Mouse (Mus musculus) frontal cortex, postnatal 10 days (tissue): ENCODE results near the gene Gm37240.

Source experiments
- DNase-seq, 2 experiments: peaks; one replicate each; pipeline ENCODE4 v3.0.0; 2022; ENCODE audit warnings: low spot score in 2 of 2, mixed read lengths in 1 of 2

The Gm37240 gene

DNA sequence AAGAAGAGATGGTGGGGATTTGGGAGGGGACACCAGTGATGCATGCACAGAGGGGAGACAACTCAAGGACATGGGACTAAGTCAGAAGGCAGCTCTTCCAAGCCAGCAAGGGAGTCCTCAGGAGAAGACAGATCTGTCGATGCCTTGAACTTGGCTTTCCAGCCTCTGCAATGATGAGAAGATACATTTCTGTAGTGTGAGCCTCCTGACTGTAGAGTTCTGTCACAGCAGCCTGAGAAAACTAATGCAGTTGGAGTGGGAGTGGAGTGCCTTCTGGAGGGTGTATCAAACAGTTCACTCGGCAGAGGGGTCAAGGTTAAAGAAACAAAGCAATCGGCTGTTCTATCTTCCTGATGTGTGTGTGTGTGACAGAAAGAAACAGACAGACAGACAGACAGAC, 546.8 kb downstream of the Gm37240 start:
- no peak for DNase-seq

DNA sequence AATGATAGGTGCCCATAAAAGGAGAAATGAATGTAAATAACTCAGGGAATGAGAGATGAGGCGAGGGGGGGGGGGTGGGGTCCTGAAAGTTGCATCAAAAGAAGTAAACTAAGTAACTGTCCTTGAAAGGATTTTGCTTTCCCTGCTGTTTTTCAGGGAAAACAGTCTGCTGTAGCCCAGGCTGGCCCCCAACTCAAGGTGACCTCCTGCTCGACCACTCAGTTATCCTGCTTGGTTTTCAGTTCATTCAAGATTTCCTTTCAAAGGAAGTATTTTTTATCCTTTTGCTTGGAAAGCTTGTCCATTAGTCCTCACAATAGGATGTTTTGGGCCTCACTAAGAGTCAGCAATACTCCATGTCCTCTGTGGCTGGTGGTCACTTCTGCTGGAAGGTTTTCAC, 547.4 kb downstream of the Gm37240 start:
- DNase-seq = no peak

DNA sequence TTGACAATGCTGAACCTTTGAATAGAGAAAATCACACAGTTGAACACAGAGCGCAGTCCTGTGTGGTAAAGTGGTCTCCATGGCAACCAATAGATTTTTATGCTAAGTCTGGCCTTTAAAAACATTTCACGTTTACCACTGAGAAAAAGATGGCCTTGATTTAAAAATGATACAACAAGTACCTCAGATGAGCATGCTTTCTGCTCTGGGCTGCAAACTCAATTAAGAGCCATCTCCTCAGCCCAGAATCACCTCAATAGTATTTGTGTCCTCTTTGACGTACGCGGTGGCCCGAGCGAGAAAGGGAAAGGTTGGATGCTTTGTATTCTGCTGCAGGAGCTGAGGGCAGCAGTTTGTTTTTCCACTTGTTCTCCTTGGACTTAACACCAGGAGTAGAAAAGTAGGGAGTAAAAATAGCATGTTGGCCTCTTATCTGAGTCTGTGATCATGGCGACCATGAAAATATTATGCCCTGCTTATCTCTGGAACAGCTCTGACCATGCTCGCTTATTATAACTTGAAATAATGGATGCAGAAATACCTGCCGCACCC, 548.0 kb downstream of the Gm37240 start:
- DNase-seq = no peak

DNA sequence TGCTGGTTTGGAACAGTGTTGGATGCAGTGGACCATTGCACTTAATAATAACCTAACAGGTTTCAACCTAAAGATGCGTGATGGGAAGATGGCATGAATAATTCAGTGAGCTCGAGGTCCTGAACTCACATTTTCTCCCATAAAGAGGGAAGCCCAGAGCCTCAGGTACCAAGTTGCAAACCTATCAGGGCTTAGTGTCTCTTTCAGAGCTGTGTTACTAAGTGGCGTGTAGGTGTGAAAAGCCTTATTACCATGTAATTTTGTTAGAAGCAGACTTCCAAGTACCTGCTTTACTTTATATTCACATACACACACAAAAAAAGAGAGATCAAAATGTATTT, 548.6 kb downstream of the Gm37240 start:
- no peak for DNase-seq

DNA sequence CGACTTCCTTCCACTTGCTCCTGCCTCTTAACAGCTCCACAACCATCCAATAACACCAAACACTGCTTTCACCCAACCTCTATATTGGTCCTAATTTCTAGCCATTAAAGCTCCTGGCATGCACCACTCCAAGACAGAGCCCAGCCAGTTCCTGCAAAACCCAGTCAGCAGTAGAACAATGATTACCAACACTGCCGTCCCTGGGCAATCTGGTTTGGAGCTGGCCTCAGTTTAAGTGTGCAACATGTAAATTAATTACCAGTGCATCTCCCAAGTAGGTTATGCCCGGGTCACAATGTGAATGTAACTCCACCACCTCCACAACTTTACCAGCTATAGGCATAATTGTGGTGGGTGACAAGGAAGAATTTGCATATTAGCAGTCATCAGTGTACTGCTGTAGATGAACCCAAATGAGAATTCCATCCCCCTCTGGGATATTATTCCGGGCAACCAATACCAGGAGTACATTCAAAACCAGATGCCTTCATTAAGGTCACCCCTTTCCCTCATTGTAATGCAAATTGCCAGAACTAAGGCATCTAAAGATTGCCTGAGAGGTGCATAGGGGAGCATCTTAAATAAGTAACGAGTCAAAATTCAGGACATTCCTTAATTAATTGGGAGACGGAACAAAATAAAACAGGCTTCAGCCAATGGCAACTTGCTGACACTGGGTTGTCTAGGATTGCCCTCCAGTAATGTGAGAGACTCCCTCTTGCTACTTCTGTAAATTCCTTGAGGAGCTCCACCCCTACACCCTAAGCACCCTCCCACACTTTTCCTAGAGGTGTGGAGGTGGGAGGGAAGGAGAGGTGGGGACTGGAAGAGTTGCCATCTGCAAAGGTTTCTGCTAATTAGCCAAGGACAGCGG, 549.2 kb downstream of the Gm37240 start:
- no peak for DNase-seq

DNA sequence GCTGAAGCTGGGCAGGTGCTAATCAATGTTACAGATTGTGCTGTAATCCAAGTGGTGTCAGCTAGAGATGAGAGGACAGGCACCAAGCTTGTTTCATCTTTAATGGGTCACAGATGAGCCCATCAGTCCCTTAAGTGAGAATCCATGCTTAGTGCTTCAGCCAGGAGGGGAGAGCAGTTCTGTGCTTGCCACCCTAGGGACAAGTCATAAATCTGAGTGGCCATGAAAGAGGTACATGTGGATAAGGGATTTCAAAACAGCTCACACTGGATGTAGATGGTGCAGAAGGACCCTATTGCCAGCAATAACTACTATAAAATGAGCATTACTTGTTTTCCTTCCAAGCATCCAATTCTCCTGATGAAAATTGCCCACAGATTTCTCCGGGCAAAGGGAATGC, 551.8 kb downstream of the Gm37240 start:
- DNase-seq = no peak

DNA sequence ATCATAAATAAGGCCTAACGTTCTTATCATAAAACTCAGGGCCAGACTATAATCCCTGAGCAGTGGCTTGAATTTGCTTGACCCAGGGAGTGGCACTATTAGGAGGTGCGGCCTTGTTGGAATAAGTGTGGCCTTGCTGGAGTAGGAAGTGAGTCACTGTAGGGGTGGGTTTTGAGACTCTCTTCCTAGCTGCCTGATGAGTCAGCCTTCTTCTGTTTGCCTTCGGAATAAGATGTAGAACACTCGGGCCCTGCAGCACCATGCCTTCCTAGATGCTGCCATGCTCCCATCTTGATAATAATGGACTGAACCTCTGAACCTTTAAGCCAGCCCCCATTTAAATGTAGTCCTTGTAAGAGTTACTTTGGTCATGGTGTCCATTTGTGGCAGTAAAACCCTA, 555.0 kb downstream of the Gm37240 start:
- DNase-seq = no peak

DNA sequence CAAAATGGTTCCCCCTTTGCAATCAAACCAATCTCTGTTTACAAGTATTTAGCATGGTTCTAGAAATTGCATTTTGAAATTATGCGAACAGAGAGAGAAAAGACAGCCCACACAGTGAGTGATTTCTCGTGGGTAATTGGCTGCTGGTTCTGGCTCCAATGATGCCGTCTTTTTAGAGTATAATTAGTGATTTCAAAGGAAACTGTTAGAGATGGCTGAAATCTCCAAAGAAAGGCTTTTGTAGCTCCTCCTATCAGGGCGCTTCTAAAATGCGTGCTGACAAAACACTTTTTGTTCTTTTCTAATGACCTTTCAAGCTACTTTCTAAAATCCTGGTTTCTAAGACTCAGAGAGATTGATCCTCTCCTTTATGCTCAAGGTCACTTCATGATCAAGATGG, 569.1 kb downstream of the Gm37240 start:
- DNase-seq = no peak

DNA sequence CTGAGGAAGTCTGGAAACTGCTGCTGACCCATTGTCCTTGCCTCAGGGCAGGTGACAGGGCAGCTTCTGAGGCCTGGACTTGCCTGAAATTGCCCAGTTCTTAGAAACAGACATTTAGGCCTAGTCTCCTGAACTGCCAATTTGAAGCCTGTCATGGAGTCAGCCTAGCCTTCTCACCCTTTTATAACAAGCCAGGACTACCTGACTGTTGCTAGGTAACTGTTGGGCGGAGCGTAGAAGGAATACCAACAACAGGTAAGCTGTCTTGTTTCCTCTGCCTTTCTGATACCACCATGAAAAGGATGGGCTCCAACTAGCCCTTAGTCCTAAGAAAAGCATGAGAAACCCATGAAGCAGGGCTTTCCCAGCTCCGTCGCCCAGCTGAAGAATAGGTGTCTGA, 570.0 kb downstream of the Gm37240 start:
- no peak for DNase-seq

DNA sequence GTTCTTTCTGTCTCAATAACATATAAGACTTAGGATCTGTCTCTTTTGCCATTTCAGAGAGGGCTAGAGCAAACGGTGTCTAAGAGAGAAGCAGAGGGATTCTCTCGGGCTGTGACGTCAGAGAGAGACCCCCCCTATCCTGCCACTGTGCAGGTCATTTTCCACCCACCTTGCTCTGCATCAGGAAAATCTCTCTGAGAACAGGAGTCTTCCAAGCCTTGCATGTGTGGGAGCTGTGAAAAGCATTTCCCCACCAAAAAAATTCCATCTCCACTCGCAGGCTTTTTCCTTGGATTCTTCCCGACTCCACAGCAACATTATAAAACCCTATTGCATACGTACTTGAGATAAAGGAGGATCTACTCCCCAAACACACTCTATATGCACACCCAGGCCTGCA, 572.4 kb downstream of the Gm37240 start:
- no peak for DNase-seq

DNA sequence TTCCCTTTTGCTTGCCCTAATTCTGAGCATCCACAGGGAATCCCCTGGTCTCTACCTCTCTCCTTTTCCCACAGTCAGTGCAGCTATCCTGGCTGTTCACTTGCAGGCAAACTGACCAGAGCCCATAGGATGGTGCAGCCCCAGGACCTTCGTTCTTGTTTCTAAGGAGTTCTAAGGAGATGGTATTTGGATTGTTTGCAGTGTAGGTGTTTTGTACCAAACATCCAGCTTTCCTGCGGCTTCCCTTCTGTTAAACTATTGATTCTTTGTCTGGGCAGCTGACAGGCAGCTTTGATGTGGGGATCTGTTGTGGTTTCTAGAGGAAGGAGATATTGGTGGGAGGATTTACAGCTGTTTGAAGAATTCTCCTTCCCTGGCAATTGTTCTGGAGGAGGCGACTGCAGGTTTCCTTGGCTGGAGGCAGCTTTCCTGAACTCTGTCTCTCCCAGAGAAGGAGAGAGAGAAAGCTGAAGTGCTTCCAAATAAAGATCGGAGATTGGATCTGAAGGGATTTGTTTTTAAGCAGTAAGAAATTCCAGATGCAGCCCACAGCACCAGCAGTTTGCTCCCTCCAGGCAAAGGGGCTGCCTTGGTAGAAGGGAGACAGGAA, 573.6 kb downstream of the Gm37240 start:
- DNase-seq = no peak

DNA sequence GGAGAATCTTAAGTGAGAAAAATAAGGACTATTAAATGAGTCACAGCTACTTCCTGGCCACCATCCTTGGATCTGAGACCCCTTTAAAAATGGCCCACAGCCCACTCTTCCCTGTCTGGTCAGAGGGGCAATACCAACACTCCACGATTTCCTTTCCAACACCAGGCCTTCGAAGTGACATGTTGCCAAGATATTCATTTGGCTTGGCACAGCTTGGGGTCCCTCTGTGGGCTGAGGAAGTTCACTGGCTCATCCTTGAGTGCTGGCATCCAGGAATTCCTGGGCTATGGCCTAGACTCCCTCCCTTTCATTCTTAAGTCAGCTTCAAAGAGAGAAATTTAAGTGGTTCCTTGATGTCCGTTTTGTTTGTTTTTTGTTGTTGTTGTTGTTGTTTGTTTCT, 576.1 kb downstream of the Gm37240 start:
- DNase-seq = no peak

DNA sequence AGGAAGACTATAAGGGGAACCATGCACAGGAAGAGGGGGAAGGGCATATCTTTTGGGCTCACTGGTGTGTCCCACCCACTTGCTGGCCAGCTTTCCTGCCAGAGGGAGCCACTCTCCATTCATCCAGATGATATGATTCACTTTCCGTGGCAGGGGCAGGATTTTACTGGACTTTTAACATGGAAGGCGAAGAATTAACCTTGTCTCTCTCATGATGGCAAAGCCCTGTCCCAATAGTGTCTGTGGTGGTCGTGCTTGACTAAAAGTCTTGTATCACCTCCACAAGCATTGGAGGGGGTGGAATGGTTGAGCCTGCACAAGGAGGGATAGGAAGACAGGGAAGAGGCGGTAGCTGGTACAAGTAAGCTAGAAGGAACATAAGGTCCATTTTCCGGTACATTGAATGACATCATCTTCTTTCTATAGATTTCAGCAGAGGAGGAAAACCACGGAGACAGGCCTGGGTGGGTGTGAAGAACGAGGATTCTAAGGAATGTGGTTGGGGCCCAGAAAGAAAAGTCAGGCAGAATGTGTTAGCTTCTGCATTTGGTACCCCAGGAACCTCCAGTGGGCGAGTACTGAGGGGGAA, 576.8 kb downstream of the Gm37240 start:
- DNase-seq = peak; percentile 27 to 53

DNA sequence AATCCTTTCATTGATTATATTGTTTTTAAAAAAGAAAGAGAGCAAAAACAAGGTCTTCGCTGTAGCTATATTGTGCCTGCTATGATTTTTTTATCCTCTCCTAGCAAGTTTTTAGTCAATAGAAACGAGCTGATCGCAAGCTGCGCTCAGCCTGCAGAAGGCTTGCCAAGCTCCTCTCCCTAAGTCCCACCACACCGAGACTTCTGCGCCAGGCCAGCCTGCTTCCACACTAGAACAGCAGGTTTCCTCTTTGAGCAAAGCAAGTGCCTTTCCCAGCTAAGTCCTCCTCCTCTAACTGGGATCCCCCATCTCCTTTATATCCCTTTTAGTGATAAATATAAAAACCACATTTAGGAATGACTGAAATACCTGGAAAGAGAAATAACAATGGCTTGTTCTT, 578.1 kb downstream of the Gm37240 start:
- peak; percentile 36 to 58 for DNase-seq

DNA sequence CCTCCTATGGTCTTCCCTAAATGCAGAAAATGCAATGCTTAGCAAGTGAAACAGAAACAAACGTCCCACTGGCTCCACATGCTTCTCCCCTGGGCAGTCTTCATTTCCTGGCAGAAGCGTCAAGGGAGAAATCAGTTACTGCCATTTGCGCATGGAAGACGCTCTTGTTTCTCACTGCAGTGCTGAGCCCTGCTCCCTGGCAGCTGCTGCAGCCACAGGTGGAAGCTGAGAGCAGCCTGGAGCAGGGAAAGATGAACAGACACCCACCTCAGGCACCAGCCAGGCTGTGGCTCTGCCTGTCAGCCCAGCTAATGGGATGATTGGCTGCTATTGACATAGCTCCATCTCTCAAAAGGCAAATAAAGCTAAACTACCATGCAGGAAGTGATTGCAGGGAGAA, 578.6 kb downstream of the Gm37240 start:
- DNase-seq = no peak

DNA sequence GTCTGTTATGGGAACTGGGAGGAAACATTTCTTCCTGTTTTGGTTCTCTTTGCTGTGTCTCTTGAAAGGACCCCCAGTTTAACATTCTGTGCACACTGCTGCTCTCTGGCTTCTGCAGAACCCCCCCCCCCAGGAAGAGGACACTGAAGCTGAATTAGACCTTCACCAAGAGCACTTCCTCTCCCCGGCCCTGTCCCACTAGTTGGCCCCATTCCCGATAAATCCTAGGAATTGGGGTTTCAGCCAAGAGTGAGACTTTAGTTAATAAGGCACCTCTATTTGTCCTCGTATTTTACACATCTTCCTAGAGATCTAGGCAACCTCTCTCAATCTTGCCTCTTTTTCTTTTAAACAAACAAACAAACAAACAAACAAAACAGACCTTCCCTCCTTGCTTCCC, 585.5 kb downstream of the Gm37240 start:
- DNase-seq = no peak

DNA sequence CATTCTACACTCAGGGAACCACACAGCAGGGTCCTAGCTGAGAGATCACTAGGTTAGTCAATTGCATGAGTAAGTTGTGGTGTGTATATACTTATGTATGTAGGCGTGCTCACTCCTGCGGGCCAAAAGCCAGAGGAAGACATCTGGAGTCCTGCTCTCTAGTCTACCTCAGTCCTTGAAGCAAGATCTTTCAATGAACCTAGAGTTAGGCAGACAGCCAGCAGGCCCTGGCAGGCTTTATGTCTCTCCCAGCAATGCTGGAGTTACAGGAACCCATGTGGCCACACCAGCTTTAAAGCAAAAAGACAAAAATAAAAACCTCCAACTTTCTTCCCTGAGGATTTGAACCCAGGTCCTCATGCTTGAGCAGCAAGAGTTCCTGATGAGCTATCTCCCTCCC, 586.0 kb downstream of the Gm37240 start:
- no peak for DNase-seq

DNA sequence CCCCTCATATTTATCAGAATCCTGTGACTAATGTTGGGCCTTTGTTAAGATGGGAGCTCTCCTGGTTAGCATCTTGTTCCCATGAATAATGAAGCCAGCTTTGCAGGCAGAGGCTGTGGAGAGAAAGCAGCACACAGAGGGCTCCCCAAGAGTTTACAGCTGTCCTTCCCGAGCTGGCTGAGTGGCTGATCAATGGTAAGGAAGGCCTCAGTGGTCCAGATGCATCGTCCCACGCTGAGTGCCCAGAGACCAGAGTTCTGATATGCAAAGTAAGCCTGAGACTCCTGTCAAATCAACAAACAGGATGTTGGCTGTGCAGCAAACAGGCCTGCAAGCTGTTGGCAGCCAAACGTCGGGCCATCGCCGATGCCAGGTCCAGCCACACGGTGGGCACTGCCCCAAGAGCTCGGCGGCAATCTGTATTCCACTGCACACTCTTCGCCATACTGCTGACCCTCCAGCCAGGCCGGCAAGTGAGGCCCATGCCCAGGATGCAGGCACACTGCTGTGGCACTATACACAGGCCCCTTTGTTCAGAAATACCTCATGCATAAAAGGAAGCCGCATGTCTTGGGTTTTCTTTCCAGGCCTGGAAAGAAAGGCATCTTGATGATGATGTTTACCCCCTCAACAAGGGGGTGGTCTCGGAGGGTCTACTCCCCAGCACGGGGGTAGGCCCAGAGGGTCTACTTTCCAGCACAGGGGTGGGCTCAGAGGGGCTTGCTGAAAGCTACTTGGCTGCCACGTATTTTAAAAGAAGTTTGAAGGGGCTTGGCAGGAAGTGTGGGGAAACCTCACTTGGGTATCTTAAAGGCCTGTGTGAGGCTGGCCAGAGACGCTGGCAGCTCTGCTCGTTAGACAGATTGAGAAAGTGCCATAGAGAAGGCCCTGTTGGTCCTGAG, 587.4 kb downstream of the Gm37240 start:
- DNase-seq = peak; percentile 44 to 63

DNA sequence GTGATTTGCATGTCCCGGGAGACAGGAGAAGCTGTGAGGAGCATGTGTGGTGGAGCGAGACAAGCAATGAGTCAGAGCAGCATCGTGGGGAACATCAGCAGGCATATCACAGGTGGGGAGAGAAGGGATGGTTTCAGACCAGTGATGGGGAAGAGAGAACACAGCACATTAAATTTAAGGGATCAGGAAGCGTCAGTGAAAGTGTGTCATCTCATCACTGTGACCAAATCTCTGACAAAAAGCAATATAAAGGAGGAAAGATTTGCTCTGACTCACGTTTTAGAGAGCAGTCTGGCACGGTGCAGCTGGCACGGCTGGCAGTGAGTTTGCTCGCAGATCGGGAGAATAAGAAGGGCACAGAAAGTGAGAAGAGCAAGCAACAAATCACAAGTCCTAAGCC, 592.1 kb downstream of the Gm37240 start:
- no peak for DNase-seq

DNA sequence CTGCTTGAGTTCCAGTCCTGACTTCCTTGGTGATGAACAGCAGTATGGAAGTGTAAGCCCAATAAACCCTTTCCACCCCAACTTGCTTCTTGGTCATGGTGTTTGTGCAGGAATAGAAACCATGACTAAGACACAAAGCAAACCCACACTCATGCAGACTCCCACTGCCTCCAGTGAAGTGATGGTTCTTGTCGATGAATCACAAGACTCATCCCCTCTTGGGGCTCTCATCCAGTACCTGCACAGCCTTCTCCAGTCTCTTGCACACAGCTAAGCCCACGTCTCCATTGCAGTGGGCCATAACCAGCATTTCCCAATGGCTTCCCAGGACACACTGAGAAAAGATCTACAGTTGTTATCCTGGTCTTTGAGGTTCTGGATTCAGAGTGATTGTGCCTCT, 599.7 kb downstream of the Gm37240 start:
- DNase-seq = no peak

DNA sequence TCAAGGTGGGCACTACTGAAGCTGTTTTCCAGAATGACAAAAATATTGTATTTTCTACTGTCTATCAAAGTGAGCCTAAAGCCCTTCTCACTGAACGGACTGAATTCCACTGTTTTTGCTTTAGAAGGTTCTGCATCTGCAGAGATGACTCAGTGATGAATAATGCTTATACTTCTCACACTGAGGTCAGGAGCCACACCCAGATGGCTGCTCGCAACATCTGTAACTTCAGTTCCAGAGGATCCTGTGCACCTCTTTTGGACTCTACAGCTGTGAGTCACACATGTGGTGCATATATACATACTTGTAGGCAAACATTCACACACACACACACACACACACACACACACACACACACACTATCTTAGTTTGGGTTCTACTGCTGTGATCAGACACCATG, 602.8 kb downstream of the Gm37240 start:
- no peak for DNase-seq

DNA sequence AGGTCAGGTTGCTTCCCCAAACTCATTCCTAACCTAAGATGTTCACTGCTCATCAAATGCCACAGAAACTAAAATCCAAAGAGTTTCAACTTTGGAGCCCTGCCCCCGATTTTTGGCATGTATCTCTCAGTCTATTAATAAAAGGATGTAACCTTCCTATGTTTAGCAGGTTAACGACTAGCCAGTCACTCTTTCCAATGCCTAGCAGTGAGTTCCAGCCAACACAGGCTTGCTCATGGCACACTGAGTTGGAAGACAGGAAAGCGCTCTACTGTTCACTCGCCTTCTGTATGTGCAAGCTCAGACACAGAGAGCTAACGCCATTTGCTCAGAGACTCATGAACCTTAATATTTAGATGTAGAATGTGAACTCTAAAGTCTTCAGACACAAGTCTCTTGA, 604.5 kb downstream of the Gm37240 start:
- no peak for DNase-seq
